Mouse (Mus musculus): ENCODE results near the gene Vmn2r113.
"Not testable (repeated sequence)": the region's sequence is repeated elsewhere in the genome, so short reads cannot be mapped to it uniquely, and the experiment has no call there.

The Vmn2r113 gene

GRCm38 (mm10) chr17:22942684-22943083, at the start of gene Vmn2r113:
TSS of gene Vmn2r113 (plus strand) at chr17:22942984.
- DNase-seq: not testable (repeated sequence)

Data from kidney, adult 18-20 months (tissue).